Mouse (Mus musculus): ENCODE measurements around the gene Rab19. TPM values are rescaled to one million over a fixed set of nuclear protein-coding genes. Genes with fewer than 3 reads are reported as not detected.
"Not testable (repeated sequence)": the region's sequence is repeated elsewhere in the genome, so short reads cannot be mapped to it uniquely, and the experiment has no call there.

Rab19 gene
- polyA plus RNA-seq, 1 experiment: 13.2 TPM

GRCm38 (mm10) chr6:39377311-39377827 is 3.6 kb upstream of the Rab19 start, which contains the start of gene Slc37a3:
TSS of gene Slc37a3 (minus strand) at chr6:39377675.
- no peaks in the 10 kb centered on the region for H3K27me3 ChIP-seq (ENCODE audit: control insufficient read depth, insufficient read depth, low read length)
- TF ChIP-seq POLR2A (IDR thresholded peaks at IDR 0.05; ENCODE audit: control insufficient read depth, extremely low read depth, insufficient read depth, low read length, poor library complexity) (peak; percentile 81), CTCF (IDR thresholded peaks at IDR 0.05; ENCODE audit: borderline replicate concordance, control insufficient read depth, extremely low read depth, insufficient read depth, low read length, poor library complexity) (no peak)
- DNase-seq: peak; percentile 95
- WGBS: under 1% methylated on average over 43 of the region's 43 CpGs
- H3K4me1 ChIP-seq (replicated peaks; ENCODE audit: control insufficient read depth, insufficient read depth, low read length): peaks cover 37% of the 10 kb centered on the region
- peak within 1 kb of the TSS; percentile 94 for H3K4me3 ChIP-seq (ENCODE audit: control insufficient read depth, insufficient read depth, low read length)
- H3K27ac ChIP-seq (ENCODE audit: control insufficient read depth, insufficient read depth, low read length): no peak within 1 kb of the TSS
- peaks cover 3% of the 10 kb centered on the region; the same call in 1 of the 2 replicates for H3K36me3 ChIP-seq (ENCODE audit: control insufficient read depth, insufficient read depth, low read length)

- peaks cover 30% of the 10 kb centered on the region for H3K4me1 ChIP-seq (replicated peaks; ENCODE audit: control insufficient read depth, insufficient read depth, low read length)
- H3K27me3 ChIP-seq (ENCODE audit: control insufficient read depth, insufficient read depth, low read length); H3K36me3 ChIP-seq (ENCODE audit: control insufficient read depth, insufficient read depth, low read length); H3K4me3 ChIP-seq (ENCODE audit: control insufficient read depth, insufficient read depth, low read length); DNase-seq: not testable (repeated sequence)
- WGBS: 56% methylated on average over 13 of the region's 13 CpGs
- peak overlapping the region; percentile 99; the same call in 1 of the 2 replicates for H3K27ac ChIP-seq (ENCODE audit: control insufficient read depth, insufficient read depth, low read length)
Observed at GRCm38 (mm10) chr6:39378161-39378835, 2.7 kb upstream of the Rab19 start.

- TF ChIP-seq CTCF (IDR thresholded peaks at IDR 0.05; ENCODE audit: borderline replicate concordance, control insufficient read depth, extremely low read depth, insufficient read depth, low read length, poor library complexity): no peak
- no peak for TF ChIP-seq POLR2A (IDR thresholded peaks at IDR 0.05; ENCODE audit: control insufficient read depth, extremely low read depth, insufficient read depth, low read length, poor library complexity)
- peak; percentile 72 for DNase-seq
- WGBS: 4% methylated on average over 4 of the region's 4 CpGs
- Histone ChIP-seq H3K36me3 (ENCODE audit: control insufficient read depth, insufficient read depth, low read length) (no peaks in the 10 kb centered on the region), H3K27me3 (ENCODE audit: control insufficient read depth, insufficient read depth, low read length) (no peaks in the 10 kb centered on the region), H3K4me3 (ENCODE audit: control insufficient read depth, insufficient read depth, low read length) (no peak overlapping the region), H3K27ac (ENCODE audit: control insufficient read depth, insufficient read depth, low read length) (peak overlapping the region; percentile 99), H3K4me1 (replicated peaks; ENCODE audit: control insufficient read depth, insufficient read depth, low read length) (peaks cover 30% of the 10 kb centered on the region)
Observed at GRCm38 (mm10) chr6:39379224-39379623, 1.8 kb upstream of the Rab19 start.

GRCm38 (mm10) chr6:39379749-39380148 is 1.2 kb upstream of the Rab19 start:
- Histone ChIP-seq H3K36me3 (ENCODE audit: control insufficient read depth, insufficient read depth, low read length) (no peaks in the 10 kb centered on the region), H3K4me1 (replicated peaks; ENCODE audit: control insufficient read depth, insufficient read depth, low read length) (peaks cover 27% of the 10 kb centered on the region), H3K27ac (ENCODE audit: control insufficient read depth, insufficient read depth, low read length) (peak overlapping the region; percentile 99), H3K4me3 (ENCODE audit: control insufficient read depth, insufficient read depth, low read length) (no peak overlapping the region), H3K27me3 (ENCODE audit: control insufficient read depth, insufficient read depth, low read length) (no peaks in the 10 kb centered on the region)
- no peak for TF ChIP-seq POLR2A (IDR thresholded peaks at IDR 0.05; ENCODE audit: control insufficient read depth, extremely low read depth, insufficient read depth, low read length, poor library complexity)
- peak; percentile 78 for DNase-seq
- 3% methylated on average over 8 of the region's 8 CpGs for WGBS

- TF ChIP-seq POLR2A (IDR thresholded peaks at IDR 0.05; ENCODE audit: control insufficient read depth, extremely low read depth, insufficient read depth, low read length, poor library complexity): no peak
- no peak for TF ChIP-seq CTCF (IDR thresholded peaks at IDR 0.05; ENCODE audit: borderline replicate concordance, control insufficient read depth, extremely low read depth, insufficient read depth, low read length, poor library complexity)
- no peak for DNase-seq
- Histone ChIP-seq H3K4me3 (ENCODE audit: control insufficient read depth, insufficient read depth, low read length) (no peak overlapping the region; the same call in 1 of the 2 replicates), H3K4me1 (replicated peaks; ENCODE audit: control insufficient read depth, insufficient read depth, low read length) (peaks cover 27% of the 10 kb centered on the region), H3K27me3 (ENCODE audit: control insufficient read depth, insufficient read depth, low read length) (no peaks in the 10 kb centered on the region), H3K36me3 (ENCODE audit: control insufficient read depth, insufficient read depth, low read length) (no peaks in the 10 kb centered on the region), H3K27ac (ENCODE audit: control insufficient read depth, insufficient read depth, low read length) (peak overlapping the region; percentile 99)
- WGBS: 30% methylated on average over 3 of the region's 3 CpGs
Observed at GRCm38 (mm10) chr6:39380276-39380675, 699 bp upstream of the Rab19 start.

DNA sequence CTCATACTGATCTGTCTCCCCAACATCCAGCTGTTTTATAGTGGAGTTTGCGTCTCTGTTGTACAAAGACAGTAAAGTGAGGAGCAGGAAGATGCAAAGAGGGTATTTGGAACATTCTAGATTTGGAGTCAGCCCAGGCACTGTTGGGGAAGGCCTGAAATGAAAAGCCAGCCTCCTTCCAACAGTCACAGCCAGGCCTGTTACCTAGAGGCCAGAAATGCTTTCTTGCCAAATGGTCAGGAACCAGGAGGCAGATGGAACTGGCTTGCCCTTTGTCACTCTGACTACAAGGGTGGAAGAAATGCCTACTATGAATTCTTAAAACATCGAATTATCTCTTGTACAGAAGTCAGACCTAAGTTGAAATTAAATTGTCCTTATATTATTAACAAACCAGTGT is 9.0 kb downstream of the Rab19 start:
- Histone ChIP-seq H3K4me3 (ENCODE audit: control insufficient read depth, insufficient read depth, low read length) (no peak overlapping the region), H3K4me1 (replicated peaks; ENCODE audit: control insufficient read depth, insufficient read depth, low read length) (no peaks in the 10 kb centered on the region), H3K27ac (ENCODE audit: control insufficient read depth, insufficient read depth, low read length) (no peak overlapping the region), H3K36me3 (ENCODE audit: control insufficient read depth, insufficient read depth, low read length) (peaks cover 6% of the 10 kb centered on the region; the same call in 1 of the 2 replicates), H3K27me3 (ENCODE audit: control insufficient read depth, insufficient read depth, low read length) (no peaks in the 10 kb centered on the region)
- 99% methylated on average over 2 of the region's 2 CpGs for WGBS
- no peak for DNase-seq
- no peak for TF ChIP-seq CTCF (IDR thresholded peaks at IDR 0.05; ENCODE audit: borderline replicate concordance, control insufficient read depth, extremely low read depth, insufficient read depth, low read length, poor library complexity)
- TF ChIP-seq POLR2A (IDR thresholded peaks at IDR 0.05; ENCODE audit: control insufficient read depth, extremely low read depth, insufficient read depth, low read length, poor library complexity): no peak

DNA sequence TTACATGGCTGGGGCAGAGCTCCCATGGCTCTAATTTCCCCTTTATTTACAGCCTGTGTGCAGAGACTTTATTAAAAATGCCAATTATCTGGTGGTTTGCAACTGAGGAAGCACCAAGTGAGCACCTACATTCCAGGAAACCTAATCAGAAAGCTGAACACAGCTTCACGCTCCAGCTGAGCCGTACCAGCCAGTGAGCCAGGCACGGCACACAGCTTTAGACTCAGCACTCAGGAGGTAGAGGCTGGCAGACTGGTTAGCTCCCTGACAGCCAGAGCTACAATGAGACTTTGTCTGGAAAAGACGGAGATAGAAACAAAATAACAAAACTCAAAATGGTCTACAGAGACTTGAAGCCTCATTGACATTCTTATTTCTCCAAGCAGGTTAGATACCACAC is 14.5 kb downstream of the Rab19 start:
- no peaks in the 10 kb centered on the region for H3K27me3 ChIP-seq (ENCODE audit: control insufficient read depth, insufficient read depth, low read length)
- TF ChIP-seq POLR2A (IDR thresholded peaks at IDR 0.05; ENCODE audit: control insufficient read depth, extremely low read depth, insufficient read depth, low read length, poor library complexity): no peak
- no peak for TF ChIP-seq CTCF (IDR thresholded peaks at IDR 0.05; ENCODE audit: borderline replicate concordance, control insufficient read depth, extremely low read depth, insufficient read depth, low read length, poor library complexity)
- peaks cover 22% of the 10 kb centered on the region for H3K36me3 ChIP-seq (ENCODE audit: control insufficient read depth, insufficient read depth, low read length)
- no peak overlapping the region for H3K27ac ChIP-seq (ENCODE audit: control insufficient read depth, insufficient read depth, low read length)
- no peak overlapping the region for H3K4me3 ChIP-seq (ENCODE audit: control insufficient read depth, insufficient read depth, low read length)
- no peak for DNase-seq
- 97% methylated on average over 4 of the region's 4 CpGs for WGBS
- H3K4me1 ChIP-seq (replicated peaks; ENCODE audit: control insufficient read depth, insufficient read depth, low read length): peaks cover 14% of the 10 kb centered on the region

Measured in thymus, adult 2 months (tissue).